Mouse (Mus musculus) cerebellum, postnatal 14 days (tissue): ENCODE results near the gene Pomt1.
A peak's percentile ranks its signal among the peaks of the same experiment; 100 is the strongest.

Source experiments
- DNase-seq, 2 experiments: peaks; one replicate each; pipeline ENCODE4 v3.0.0; 2021; ENCODE audit warnings: mixed read lengths in 2 of 2

The Pomt1 gene

DNA sequence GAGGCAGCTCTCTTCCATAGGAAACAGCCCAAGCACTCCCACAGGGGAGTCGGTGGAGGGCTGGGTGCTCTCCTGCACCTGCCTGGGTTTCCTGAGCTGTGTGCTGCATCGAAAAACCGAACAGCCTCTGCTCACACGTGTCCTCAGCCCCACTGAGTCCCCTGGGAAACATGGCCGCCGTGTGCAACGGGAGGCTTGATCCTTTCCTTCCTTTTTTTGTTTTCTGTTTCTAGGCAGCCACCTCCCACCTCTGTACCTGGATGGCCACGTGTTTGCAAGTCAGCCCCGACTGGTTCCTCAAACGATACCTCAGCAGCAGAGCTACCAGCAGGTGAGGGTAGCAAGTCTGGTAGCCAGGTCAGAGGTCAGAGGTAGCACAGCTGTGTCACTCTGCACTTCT is 14.3 kb upstream of the Pomt1 start:
- DNase-seq, result no peak

- no peak for DNase-seq
These were observed 957 bp upstream of the Pomt1 start for GRCm38 (mm10) chr2:32235433-32235832.

- DNase-seq, result peak; percentile 65
These were observed 534 bp downstream of the Pomt1 start for GRCm38 (mm10) chr2:32236760-32237487.

DNA sequence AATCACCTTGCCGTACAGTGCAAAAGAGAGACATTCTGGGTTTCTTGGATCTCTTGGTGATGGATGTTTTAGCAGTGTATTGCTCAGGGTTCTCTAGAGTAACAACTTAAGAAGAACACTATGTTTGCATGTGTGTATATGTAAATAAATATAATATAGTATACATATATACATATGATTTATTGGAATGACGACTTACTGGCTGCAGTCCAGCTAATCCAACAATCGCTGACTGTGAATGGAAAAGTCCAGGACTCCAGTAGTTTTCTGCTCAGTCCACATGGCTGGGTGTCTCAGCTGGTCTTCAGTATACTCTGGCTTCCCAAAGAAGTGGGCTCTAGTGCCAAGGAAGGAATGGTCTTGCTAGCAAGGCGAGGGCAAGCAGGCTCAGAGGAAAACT is 1.2 kb downstream of the Pomt1 start:
- no peak for DNase-seq

DNA sequence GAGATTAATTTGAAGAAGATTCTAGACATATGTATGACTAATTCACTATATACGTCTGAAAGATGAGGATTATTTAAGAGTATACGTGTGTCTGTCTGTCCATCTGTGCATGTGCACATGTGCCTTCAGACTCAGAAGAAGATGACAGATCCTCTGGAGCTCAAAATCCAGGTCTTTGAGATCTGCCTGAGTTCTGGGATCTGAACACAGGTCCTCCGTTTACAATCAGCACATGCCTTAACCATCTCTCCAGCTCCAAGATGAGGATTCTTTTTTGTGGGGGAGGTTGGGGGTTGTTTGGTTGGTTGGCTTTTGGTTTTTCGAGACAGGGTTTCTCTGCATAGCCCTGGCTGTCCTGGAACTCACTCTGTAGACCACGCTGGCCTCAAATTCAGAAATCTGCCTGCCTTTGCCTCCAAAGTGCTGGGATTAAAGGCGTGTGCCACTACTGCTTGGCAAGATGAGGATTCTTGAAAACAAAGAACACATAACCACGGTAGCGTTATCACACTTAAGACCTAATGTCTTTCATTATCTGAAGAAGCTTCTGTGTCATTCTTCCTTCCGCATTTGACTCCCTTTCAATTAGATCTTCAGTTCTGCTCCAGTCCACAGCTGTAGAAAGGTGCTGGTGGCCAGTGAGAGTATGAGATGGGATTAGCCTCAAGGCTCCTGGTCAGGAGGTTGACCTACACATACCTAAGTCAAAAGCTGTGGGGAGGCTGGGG is 2.5 kb downstream of the Pomt1 start:
- no peak for DNase-seq

GRCm38 (mm10) chr2:32240591-32240990 is 4.2 kb downstream of the Pomt1 start:
- no peak for DNase-seq

- no peak for DNase-seq
These were observed 6.6 kb downstream of the Pomt1 start for GRCm38 (mm10) chr2:32242986-32243385.

DNA sequence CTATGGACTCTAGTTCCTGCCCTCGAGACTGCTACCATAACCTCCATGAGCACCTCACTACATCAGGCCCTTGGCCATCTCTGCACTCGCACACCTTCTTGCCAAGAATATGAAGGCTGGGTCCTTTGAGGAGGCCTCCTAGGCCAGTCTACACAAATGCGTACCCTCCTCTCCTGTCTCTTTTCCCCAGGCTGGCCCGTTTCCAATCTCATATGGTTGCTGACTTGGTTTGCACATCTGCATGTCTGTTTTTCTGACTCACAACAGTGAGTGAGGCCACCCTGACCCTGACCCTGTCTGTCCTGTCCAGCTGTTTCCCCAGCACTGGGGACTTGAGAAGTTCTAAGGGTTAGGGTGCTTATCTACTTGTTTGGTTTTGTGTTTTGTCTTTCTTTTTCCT is 10.4 kb downstream of the Pomt1 start:
- no peak for DNase-seq

DNA sequence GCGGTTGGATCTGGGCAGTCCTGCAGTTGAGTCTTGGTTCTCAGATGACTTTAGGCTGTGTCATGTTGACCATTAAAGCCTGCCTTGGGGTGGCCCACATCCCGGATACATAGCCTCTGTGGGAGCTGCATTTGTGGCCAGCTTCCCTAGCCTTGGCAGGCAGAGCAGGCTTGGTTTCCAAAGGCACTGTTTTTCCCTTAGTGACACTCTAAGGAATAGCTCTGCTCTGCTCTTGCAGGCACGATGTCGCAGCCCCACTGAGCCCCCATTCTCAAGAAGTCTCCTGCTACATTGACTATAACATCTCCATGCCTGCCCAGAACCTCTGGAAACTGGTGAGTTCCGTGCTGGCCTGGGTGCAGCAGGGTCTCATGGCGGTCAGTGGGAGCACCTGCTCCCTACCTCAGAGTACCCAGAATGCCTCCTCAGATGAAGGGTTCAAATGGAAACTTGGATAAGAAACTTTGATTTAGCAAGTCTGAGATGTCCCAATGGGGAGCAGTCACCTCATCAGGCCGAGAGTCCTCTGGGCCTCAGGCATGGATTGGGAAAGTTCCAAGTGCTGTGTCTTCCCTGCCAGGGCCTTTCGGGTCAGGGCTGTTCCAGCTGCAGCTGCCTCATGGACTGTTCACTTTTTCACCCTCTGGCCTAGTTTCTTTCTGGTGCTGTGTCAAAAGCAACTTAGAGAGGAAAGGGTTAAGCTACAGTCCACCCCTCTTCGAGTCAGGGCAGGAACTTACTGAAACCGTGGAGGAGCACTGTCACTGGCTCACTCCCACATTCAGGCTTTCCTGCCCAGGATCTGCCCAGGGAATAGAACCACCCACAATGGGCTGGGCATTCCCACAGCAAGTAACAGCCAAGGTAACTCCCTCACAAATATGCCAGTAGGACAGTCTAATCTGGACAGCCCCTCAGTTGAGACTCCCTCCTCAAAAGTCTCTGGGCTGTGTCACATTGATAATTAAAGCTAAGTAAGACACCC is 12.3 kb downstream of the Pomt1 start:
- DNase-seq, result no peak

DNA sequence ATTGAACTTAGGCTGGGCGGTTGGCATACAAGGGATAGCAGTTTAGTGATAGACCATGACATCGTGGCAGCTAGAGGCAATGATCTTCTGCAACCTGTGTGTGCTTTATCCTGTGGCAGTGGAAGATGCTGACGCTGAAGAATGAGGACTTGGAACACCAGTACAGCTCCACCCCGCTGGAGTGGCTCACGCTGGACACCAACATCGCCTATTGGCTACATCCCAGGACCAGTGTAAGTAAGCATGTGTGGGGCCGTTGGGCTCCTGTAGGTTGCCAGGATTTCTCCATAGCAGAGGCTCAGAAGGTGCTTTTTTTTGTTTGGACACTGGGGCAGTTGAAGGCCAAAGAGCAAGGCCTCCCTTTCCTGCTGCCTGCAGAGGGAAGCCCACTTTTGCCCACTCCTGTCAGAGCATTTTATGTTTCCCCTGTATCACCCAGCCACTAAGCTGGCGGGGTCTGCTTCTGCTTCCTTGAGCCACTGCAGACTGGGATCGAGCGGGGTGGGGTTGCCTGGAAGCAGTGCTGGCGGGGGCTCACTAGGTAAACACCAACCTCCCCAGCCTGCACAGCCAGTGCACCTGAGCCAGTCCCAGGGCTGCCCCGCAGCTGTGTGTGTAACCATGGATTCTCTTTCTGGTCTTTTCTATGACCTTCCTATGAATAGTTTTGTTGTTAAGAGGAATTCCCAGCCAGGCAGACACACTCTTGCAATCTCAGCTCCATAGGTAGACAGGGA is 15.6 kb downstream of the Pomt1 start:
- DNase-seq, result no peak

GRCm38 (mm10) chr2:32252658-32253057 is 16.3 kb downstream of the Pomt1 start:
- DNase-seq, result no peak

DNA sequence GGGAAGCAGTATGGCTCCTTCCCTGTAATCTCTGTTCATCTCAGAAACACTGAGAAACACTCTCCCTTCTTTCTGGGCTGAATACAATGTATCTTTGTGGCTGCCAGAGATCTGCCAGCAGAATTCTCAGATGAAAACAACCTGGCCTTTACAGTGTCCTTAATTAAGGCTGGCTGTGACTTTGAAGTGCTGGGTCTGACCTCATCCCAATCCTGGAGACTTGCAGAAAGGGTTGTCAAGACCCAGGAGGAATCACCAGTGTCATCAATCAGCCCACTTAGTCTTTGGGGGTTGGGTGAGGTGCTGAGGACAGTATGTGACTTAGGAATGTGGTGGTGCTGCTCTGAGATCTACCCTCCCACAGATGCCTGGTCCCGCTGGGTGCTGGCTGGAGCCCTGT is 17.0 kb downstream of the Pomt1 start:
- DNase-seq, result no peak

GRCm38 (mm10) chr2:32254563-32254962 is 18.2 kb downstream of the Pomt1 start:
- no peak for DNase-seq

DNA sequence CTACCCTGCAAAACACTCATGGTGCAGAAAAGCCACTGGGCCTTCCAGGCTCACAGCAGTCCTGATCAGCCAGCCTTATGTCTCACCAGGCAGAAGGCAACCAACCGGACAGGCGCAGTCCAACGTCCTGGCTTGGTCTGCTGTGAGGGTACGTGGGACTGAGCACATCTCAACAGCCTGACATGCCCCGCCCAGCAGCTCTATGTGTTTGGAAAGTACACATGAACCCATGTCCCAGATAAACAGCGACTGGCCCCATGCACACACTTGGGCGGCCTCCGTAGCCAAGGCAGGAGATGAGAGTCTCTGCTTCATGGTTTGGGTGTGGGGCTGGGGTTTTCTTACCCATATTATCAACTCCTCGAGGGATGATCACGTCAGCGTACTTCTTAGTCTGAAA is 19.9 kb downstream of the Pomt1 start:
- DNase-seq, result no peak

- DNase-seq, result no peak
These were observed 22.6 kb downstream of the Pomt1 start for GRCm38 (mm10) chr2:32258887-32259533.

DNA sequence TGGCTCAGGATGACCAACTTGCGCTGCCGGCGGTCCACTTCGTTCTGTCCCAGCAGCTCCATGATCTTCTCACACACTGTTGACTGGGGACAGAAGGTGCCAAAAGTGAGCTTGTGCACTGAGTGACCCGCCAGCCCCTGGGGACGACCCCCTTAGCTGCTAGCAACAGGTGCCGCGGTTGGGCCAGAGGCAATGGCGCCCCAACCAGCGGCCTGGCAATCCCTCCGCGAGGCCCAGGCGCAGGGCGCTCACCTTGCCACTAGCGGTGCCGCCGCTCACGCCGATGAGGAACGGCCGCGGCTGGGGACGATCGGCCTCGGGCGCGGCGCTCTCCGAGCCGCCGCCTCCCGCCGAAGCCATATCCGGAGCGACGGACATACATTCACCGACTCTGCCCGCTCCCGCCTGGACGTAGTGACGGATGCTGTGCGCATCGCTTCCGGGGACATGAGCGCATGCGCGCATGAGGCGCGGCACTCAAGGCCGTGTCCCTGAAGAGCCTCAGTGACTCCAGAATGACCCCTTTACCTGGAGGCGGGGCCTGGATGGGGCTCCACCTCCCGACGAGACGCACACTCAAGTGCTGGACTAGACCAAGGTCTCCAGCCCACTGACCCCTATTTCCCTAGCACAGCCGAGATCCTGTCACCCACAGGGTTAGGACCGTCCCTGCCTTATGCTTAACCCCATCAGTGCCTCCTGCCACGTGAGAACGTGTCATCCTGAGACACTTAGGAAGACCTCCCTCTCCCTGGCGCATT is 23.4 kb downstream of the Pomt1 start, which contains the start of gene Uck1:
Gene Uck1, minus strand, starts transcription at position 503 of the 761 bp plus-strand sequence.
- peak; percentile 90 to 92 for DNase-seq

- peak; percentile 65 to 75 for DNase-seq
These were observed 24.2 kb downstream of the Pomt1 start for GRCm38 (mm10) chr2:32260635-32261034.

GRCm38 (mm10) chr2:32275823-32276222 is 39.4 kb downstream of the Pomt1 start:
- no peak for DNase-seq

DNA sequence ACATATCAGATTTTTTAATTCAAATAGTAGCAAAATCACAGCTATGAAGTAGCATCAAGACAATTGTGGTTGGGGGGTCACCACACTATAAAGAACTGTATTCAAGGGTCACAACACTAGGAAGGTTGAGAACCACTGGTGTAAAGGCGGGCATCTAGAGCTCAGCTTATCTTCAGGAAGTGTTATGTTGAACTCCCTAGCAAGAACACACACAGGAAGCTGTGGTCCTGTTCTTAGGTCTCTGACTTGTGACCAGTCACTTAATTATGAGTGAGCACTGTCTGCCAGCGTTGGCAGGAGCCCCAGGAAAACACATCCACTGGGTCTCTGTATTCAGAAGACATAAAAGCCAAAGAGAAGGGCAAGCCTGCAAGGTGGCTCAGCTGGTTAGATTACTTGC is 45.9 kb downstream of the Pomt1 start:
- DNase-seq, result no peak

- peak; percentile 59 to 75 for DNase-seq
These were observed 46.3 kb downstream of the Pomt1 start for GRCm38 (mm10) chr2:32282727-32283126.

GRCm38 (mm10) chr2:32283986-32284385 is 47.6 kb downstream of the Pomt1 start:
- no peak for DNase-seq
